ENCODE assay signal across 1 mouse cellular context in genomic region chr16:91649246-91649645, GRCm38 (mm10).
TF ChIP-seq lines count a peak whose summit lies in the region.

No protein-coding gene starts in this region.

TF ChIP-seq in MEL, 35 proteins besides CTCF, POLR2A, EP300 and RAD21:
- no peak for TF ChIP-seq SMC3 (IDR thresholded peaks at IDR 0.05; ENCODE audit: low read depth, low read length)
- no peak for TF ChIP-seq CHD1 (IDR thresholded peaks at IDR 0.05; ENCODE audit: low read depth, low read length)
- no peak for TF ChIP-seq TAL1 (IDR thresholded peaks at IDR 0.05; ENCODE audit: low read length)
- no peak for TF ChIP-seq ZKSCAN1 (IDR thresholded peaks at IDR 0.05; ENCODE audit: low read depth, low read length)
- no peak for TF ChIP-seq HCFC1 (IDR thresholded peaks at IDR 0.05; ENCODE audit: low read depth, low read length)
- TF ChIP-seq SIN3A (IDR thresholded peaks at IDR 0.05; ENCODE audit: low read length) = no peak
- no peak for TF ChIP-seq UBTF (IDR thresholded peaks at IDR 0.05; ENCODE audit: borderline replicate concordance, insufficient read depth, low read depth, low read length)
- TF ChIP-seq NRF1 (IDR thresholded peaks at IDR 0.05; ENCODE audit: insufficient read depth, low read depth, low read length, poor library complexity, severe bottlenecking) = no peak
TF ChIP-seq in MEL: peak in this region for 0.
